Mouse (Mus musculus) C2C12 (cell line): ENCODE measurements around the gene Ttc30b. TPM values are rescaled to one million over a fixed set of nuclear protein-coding genes. Genes with fewer than 3 reads are reported as not detected.
A peak's percentile ranks its signal among the peaks of the same experiment; 100 is the strongest.

Experiments used
- H3K27me3 ChIP-seq: one replicate; pipeline ENCODE4 v1.6.1; 2011; ENCODE audit not compliant: control insufficient read depth, insufficient read depth, insufficient read length
- H3K36me3 ChIP-seq: one replicate; pipeline ENCODE4 v1.6.1; 2011; ENCODE audit not compliant: control insufficient read depth, insufficient read depth
- H3K4me3 ChIP-seq: one replicate; pipeline ENCODE4 v1.5.1; 2011; ENCODE audit warnings: mild to moderate bottlenecking, control low read depth; ENCODE audit not compliant: poor library complexity, insufficient read depth, severe bottlenecking
- H3K79me2 ChIP-seq: one replicate; pipeline ENCODE4 v1.6.1; 2011; ENCODE audit not compliant: control insufficient read depth, insufficient read depth
- H3K79me3 ChIP-seq: one replicate; pipeline ENCODE4 v1.6.1; 2011; ENCODE audit warnings: low read depth, control low read depth
- H3ac ChIP-seq: one replicate; pipeline ENCODE3; 2011; ENCODE audit warnings: low read depth; ENCODE audit not compliant: control insufficient read depth, insufficient read length
- CEBPB ChIP-seq: IDR thresholded peaks from one replicate; pipeline ENCODE4 v1.6.1; 2011; ENCODE audit warnings: low read depth, mild to moderate bottlenecking, control low read depth, moderate library complexity
- CTCF ChIP-seq: IDR thresholded peaks from one replicate; pipeline ENCODE4 v1.5.1; 2011; ENCODE audit not compliant: control insufficient read depth, insufficient read depth, insufficient read length
- FOSL1 ChIP-seq: IDR thresholded peaks from one replicate; pipeline ENCODE4 v1.8.0; 2011; ENCODE audit warnings: mild to moderate bottlenecking, low read length; ENCODE audit not compliant: poor library complexity, insufficient read depth, severe bottlenecking
- MAX ChIP-seq: IDR thresholded peaks from one replicate; pipeline ENCODE4 v1.6.1; 2011; ENCODE audit warnings: mild to moderate bottlenecking, control low read depth
- MYOD1 ChIP-seq: IDR thresholded peaks from one replicate; pipeline ENCODE4 v1.6.1; 2011; ENCODE audit warnings: low read depth; ENCODE audit not compliant: control insufficient read depth, insufficient read length
- MYOG ChIP-seq: IDR thresholded peaks from one replicate; pipeline ENCODE4 v1.6.1; 2011; ENCODE audit not compliant: control insufficient read depth, insufficient read length; ENCODE audit errors: extremely low read depth
- USF1 ChIP-seq: IDR thresholded peaks from one replicate; pipeline ENCODE4 v1.6.1; 2011; ENCODE audit warnings: low read depth, mild to moderate bottlenecking, control low read depth, moderate library complexity
- polyA plus RNA-seq: library from polyadenylated mRNA; unstranded; fragments of >200 nt; fragmentation: generic; extraction: Trizol; gene quantifications from one replicate; pipeline ENCODE4 v1.2.1, GENCODE M21; 2012; ENCODE audit warnings: missing spikeins

Ttc30b gene
- polyA plus RNA-seq, 1 experiment = 0.98 TPM

DNA sequence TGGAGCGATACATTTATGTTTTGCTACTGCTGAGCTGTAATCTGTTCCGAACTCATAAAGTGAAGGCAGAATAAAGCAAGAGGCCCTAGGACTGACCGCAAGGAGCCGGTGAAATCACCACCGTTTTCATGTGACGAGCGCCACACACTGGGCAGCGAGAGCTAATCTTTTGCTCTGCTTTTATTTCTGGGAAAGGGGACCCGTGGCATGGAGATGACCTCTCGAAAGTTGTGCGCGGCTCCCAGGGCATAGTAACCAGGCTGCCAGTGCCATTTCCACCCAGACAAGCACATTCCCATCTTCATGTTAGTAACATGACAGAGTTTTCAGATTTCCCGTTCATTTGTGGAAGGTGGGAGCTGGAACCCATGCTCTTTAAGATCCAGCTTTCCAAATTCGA lies 26.1 kb upstream of the Ttc30b start:
- TF ChIP-seq CEBPB = no peak
- no peak for TF ChIP-seq USF1
- TF ChIP-seq CTCF = peak; percentile 29
- no peaks in the 10 kb centered on the region for H3K79me2 ChIP-seq
- H3K4me3 ChIP-seq = no peak overlapping the region
- no peaks in the 10 kb centered on the region for H3K36me3 ChIP-seq
- H3K27me3 ChIP-seq = peaks cover 3% of the 10 kb centered on the region
- H3K79me3 ChIP-seq = no peaks in the 10 kb centered on the region
- no peak overlapping the region for H3ac ChIP-seq

DNA sequence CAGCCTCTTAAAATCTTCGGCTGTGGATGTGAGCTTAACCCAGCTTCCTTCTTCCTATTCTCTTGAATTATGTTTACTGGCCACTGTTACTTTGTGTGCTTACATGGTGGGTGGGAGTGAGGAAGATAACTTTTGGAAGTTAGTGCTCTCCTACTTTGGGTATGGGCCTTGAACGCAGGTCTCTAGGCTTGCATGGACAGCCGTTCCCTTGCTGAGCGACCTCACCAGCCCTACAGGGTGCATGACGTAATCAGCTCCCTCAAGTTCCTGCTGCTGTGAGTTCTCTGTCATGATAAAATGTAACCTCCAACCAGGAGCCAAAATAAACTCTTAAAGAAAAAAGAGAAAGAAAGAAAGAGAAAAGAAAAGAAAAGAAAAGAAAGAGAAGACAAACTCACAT lies 25.7 kb upstream of the Ttc30b start:
- no peak overlapping the region for H3ac ChIP-seq
- TF ChIP-seq CEBPB (peak; percentile 13), FOSL1 (no peak)
- H3K79me2 ChIP-seq = no peaks in the 10 kb centered on the region
- peaks cover 3% of the 10 kb centered on the region for H3K27me3 ChIP-seq
- H3K4me3 ChIP-seq = no peak overlapping the region
- H3K79me3 ChIP-seq = no peaks in the 10 kb centered on the region
- H3K36me3 ChIP-seq = no peaks in the 10 kb centered on the region

DNA sequence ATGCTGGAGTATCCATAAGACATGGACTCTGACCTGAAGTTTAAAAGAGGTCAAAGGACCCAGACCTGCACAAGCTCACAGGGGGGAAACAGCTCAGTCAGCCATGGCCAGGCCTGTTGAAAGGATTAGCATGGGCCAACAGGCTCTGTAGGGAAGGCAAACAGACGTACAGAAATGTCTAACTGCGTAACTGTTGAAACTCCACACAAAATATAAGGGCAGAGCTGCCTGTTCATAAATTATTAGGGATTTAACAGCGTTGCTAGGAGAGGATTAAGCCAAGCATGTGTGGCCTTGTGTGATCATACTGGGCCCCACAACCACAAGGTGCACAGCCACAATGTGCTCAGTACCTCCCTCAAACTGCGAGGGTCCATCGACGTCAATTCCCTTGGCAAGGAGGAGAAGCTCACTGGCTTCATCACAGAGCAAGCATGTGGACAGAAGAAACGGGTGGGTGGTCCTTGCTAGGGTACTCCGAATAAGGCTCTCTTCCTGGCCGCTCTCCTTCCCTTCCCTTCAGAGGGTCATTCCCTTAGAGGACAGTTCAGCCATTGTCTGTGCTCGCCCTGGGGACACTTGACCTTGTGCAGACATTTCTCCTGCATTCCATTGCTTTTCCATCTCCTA lies 24.9 kb upstream of the Ttc30b start:
- Histone ChIP-seq H3K27me3 (peaks cover 3% of the 10 kb centered on the region), H3ac (no peak overlapping the region), H3K4me3 (no peak overlapping the region), H3K79me2 (no peaks in the 10 kb centered on the region), H3K36me3 (no peaks in the 10 kb centered on the region), H3K79me3 (no peaks in the 10 kb centered on the region)
- TF ChIP-seq MAX = no peak
- no peak for TF ChIP-seq CEBPB
- TF ChIP-seq MYOD1 = no peak
- no peak for TF ChIP-seq CTCF
- TF ChIP-seq USF1 = no peak
- no peak for TF ChIP-seq MYOG
- TF ChIP-seq FOSL1 = no peak

DNA sequence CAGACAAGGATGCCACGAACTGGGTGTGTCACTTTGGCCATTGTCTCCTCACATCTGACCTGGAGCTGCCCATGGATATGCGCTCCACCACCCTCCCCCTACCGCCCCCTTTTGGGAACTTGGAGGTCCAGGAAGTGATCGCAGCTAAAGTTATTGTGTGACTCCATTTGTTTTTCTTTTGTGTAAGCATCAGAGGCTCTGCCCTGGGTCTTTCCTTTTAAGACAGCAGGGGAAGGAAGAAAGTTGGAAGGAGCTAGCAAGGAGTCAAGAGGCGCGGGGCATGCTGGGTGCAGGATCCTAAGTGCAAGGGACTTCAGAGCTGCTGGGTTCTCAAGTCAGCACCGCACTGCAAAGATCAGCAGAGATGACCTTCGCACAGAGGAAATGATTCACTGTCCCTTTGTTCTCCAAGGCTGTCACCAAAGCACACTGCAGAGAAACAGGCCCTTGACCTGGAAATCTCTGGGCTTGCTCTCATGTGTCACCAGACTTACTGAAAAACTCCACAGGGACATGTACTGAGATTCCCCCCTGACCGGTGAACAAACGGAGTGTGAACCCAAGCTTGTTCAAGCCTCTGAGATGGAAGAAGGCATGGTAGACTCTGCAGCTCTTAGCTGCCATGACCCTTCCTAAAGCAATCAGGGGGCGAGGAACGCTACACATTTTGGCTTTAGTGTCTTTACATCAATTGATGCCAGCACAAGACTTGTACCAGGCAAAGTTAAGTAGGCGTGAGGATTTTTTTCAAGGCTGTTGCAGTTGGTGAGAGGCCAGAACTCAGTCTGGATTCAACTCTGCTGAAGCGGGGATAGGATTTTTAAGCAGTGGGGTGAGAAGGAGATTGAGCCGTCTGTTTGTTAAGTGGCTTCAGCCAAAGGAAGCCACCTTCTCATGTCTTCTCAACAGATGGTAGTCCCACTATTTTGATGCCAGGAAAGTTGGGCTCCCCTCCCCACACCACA lies 22.3 kb upstream of the Ttc30b start:
- Histone ChIP-seq H3K79me2 (no peaks in the 10 kb centered on the region), H3K4me3 (no peak overlapping the region), H3K36me3 (no peaks in the 10 kb centered on the region), H3K27me3 (peaks cover 5% of the 10 kb centered on the region), H3K79me3 (no peaks in the 10 kb centered on the region), H3ac (no peak overlapping the region)
- TF ChIP-seq CTCF (no peak), CEBPB (no peak), MYOD1 (no peak), USF1 (no peak), MAX (no peak), MYOG (no peak), FOSL1 (no peak)

DNA sequence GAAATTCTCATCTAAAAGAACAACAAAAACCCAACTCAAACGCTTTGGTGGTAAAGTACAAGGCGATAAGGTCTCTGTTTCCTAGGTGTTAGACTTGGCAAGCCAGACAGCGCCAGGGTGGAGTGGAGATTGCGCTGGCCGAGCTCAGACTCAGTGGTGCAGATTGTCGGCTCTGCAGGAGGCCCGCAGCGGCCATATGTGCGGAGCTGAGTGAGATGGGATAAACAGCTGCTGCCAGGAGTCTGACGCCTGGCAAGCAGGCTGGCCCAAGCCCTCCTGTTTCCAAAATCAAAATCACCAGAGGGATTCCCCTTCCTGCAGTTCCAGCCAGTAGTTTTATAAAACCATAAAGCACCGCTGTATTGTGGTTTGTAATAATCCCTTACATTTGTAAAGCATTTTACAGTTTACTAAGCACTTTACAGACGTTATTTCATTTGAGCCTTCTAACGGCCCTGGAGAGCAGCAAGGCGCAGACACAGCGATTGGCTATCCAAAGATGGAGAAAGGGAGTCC lies 21.5 kb upstream of the Ttc30b start:
- no peak for TF ChIP-seq CEBPB
- no peak for TF ChIP-seq MYOD1
- TF ChIP-seq MYOG = no peak
- no peak for TF ChIP-seq FOSL1
- TF ChIP-seq CTCF = no peak
- TF ChIP-seq USF1 = no peak
- TF ChIP-seq MAX = no peak
- H3K79me2 ChIP-seq = no peaks in the 10 kb centered on the region
- H3K79me3 ChIP-seq = no peaks in the 10 kb centered on the region
- peaks cover 10% of the 10 kb centered on the region for H3K27me3 ChIP-seq
- H3K4me3 ChIP-seq = no peak overlapping the region
- no peak overlapping the region for H3ac ChIP-seq
- H3K36me3 ChIP-seq = no peaks in the 10 kb centered on the region
